Mouse (Mus musculus) forebrain, embryonic 10.5 days (tissue): ENCODE measurements at regions not wholly inside any gene's neighbourhood (a gene's known extent, or its start where the extent isn't known, plus 50 kb on each side); places are given as distances from the start of the nearest gene placed in this dataset.

Experiments
- DNase-seq: peaks from one replicate; pipeline ENCODE4 v3.0.0-alpha.2; 2017; ENCODE audit warnings: low spot score; ENCODE audit errors: extremely low spot score
- H3K27ac ChIP-seq: fragments of 300-500 bp; sonication (generic); 2 replicates; pipeline ENCODE4 v1.5.1; 2016; ENCODE audit warnings: mild to moderate bottlenecking
- H3K27me3 ChIP-seq: fragments of 300-500 bp; sonication (generic); 2 replicates; pipeline ENCODE4 v1.6.1; 2016; ENCODE audit warnings: mild to moderate bottlenecking; ENCODE audit not compliant: poor library complexity, severe bottlenecking
- H3K36me3 ChIP-seq: fragments of 300-500 bp; sonication (generic); replicated peaks from 2 replicates; pipeline ENCODE4 v1.6.1; 2016; ENCODE audit warnings: mild to moderate bottlenecking, moderate library complexity
- H3K4me1 ChIP-seq: fragments of 300-500 bp; sonication (generic); 2 replicates; pipeline ENCODE4 v1.6.1; 2016
- H3K4me3 ChIP-seq: fragments of 300-500 bp; sonication (generic); 2 replicates; pipeline ENCODE4 v1.5.1; 2016; ENCODE audit warnings: mild to moderate bottlenecking, moderate library complexity
- H3K9me3 ChIP-seq: fragments of 300-500 bp; sonication (generic); 2 replicates; pipeline ENCODE4 v1.6.1; 2016; ENCODE audit warnings: mild to moderate bottlenecking, moderate library complexity
- WGBS: fragments of 180-500 bp; shearing (Covaris S2); methylation state at CpG from one replicate; pipeline ENCODE4 v1.1.7; 2016; 5-methylcytosine and 5-hydroxymethylcytosine counted together

DNA sequence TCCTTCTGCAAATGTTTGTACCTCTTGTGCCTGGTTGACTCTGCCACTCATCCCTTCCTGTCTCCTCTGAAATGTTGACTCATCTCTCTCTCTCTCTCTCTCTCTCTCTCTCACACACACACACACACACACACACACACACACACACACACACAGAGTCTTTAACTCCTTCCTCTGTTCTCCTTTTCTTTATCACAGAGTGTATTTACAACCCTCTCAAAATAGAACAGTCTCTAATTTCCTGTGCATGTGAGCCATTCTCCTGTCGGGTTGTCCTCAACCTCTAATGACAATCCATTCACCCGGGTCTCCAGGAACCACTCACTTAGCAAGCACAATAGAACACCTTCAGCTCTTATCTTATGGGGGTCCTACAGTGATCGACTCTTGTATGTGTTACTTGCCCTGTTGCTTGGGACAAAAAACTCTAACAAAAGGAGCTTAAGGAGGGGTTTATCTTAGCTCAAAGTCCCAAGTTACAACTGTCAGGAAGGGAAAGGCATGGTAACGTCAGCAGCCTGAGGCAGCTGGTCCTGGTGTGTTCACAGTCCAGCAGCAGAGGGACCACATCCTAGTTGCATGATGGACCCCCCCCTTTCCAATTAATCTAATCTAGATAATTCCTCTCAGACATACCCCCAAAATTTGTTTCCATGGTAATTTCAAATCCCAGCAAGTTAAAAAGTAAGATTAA lies 163.0 kb downstream of the Mycn start:
- H3K9me3 ChIP-seq = peaks cover 8% of the 10 kb centered on the region; the same call in 1 of the 2 replicates
- H3K4me1 ChIP-seq = peaks cover 36% of the 10 kb centered on the region
- WGBS = 32% methylated on average over 4 of the region's 4 CpGs
- H3K27ac ChIP-seq = peak overlapping the region; percentile 6; the same call in 1 of the 2 replicates
- H3K36me3 ChIP-seq = no peaks in the 10 kb centered on the region
- no peak overlapping the region for H3K4me3 ChIP-seq
- DNase-seq = no peak
- no peaks in the 10 kb centered on the region for H3K27me3 ChIP-seq

DNA sequence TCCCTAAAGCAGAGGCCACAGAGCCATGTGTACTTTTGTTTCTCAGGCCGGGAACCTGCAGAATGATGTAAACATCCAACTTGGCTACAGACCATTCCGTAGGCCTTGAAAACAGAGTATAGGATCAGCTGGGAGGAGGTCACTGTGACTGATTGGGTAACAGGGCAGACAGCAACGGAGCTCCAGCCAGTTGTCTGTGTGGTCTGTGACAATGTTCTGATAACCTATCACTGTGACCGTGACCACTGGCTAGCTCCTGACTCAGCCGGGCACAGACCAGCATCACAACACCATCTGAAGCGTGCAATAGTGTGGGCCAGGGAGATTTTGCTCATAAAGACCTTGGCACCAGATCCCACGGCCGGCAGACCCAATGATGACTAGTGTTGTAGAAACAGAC lies 164.3 kb downstream of the Mycn start:
- Histone ChIP-seq H3K36me3 (no peaks in the 10 kb centered on the region), H3K27me3 (no peaks in the 10 kb centered on the region), H3K9me3 (peaks cover 8% of the 10 kb centered on the region; the same call in 1 of the 2 replicates), H3K4me1 (peaks cover 24% of the 10 kb centered on the region), H3K27ac (peak overlapping the region; percentile 13; the same call in 1 of the 2 replicates), H3K4me3 (no peak overlapping the region)
- DNase-seq = no peak
- WGBS = 87% methylated on average over 8 of the region's 8 CpGs

DNA sequence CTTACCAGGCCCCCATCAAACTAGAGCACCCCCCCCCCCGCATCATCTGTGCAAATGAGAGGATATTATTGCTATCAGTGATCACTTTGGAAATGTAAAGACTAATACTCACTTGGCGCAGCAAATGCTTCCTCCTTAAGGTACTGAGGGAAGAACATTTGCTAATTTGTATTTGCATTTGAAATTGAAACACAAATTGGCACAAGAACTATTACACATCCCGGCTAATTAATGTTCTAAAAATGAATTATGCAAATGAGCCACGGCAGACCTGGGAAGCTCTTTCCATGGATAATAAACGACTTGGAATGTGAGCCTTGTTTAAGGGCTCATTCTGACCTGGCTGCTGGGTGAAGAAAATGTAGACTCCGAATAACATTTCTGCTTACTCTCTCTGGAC lies 164.9 kb downstream of the Mycn start:
- H3K27me3 ChIP-seq = no peaks in the 10 kb centered on the region
- DNase-seq = no peak
- no peaks in the 10 kb centered on the region for H3K36me3 ChIP-seq
- peak overlapping the region; percentile 8; the same call in 1 of the 2 replicates for H3K27ac ChIP-seq
- H3K4me3 ChIP-seq = no peak overlapping the region
- peaks cover 4% of the 10 kb centered on the region; the same call in 1 of the 2 replicates for H3K9me3 ChIP-seq
- H3K4me1 ChIP-seq = peaks cover 24% of the 10 kb centered on the region
- WGBS = 83% methylated on average over 6 of the region's 6 CpGs

DNA sequence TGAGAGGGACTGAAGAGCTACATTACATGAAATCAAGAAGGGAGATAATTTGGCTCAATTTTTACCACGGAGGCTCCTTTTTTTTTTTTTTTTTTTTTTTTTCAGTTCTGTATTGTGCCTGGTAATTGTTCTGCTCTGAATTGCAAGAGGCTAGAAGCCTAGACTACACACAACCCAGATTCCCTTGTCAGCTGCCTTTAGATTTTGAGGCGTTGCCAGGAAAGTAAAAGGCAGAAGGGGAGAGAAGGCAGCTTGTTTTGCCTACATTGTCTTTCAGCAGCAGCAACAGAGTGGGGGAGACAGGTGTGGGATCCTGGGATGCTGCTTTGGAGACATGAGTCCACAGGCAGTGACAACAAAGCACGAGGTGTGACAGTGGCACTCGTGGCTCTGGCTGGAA lies 170.7 kb downstream of the Mycn start:
- WGBS = 72% methylated on average over 4 of the region's 4 CpGs

DNA sequence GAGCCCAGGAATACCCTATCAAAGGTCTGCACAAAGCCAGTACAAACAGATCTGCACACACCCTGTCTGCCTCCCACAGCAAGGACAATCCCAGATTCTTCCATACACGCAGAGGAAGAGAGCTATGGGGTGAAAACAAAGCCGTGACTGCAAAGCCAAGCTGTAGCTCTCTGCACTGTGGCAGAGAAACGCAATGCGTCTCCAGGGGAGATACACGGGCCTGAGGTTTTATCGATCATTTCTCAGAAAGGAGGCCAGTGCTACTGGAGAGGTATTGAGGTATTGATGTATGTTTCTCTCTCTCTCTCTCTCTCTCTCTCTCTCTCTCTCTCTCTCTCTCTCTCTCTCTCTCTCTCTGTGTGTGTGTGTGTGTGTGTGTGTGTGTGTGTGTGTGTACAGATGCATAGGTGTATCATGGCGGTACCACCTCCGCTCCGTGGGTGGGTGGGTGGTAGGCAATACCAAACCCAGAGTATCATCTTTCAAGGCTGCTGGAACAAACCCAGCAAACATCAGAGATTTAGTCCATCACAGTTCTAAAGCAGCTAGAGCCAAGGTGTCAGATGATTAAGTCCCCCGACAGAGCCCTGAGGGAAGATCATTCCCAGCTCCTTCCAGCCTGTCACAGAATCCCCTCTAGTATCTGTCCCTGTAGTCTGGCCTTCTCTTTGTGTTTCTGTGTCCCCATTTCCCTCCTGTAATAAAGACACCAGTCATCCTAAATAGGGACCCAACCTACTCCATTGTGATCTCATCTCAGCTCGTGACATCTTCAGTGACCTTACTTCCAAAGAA lies 175.0 kb downstream of the Mycn start:
- 69% methylated on average over 11 of the region's 11 CpGs for WGBS

More for the DNA sequence above, 170.7 kb downstream of the Mycn start:
- H3K27ac ChIP-seq = 0 out of 2 replicates have a peak overlapping the region, but pooled peaks have one; percentile 57
- H3K36me3 ChIP-seq = no peaks in the 10 kb centered on the region
- no peak overlapping the region for H3K4me3 ChIP-seq
- DNase-seq = no peak
- no peaks in the 10 kb centered on the region for H3K27me3 ChIP-seq
- no peaks in the 10 kb centered on the region for H3K9me3 ChIP-seq
- peaks cover 23% of the 10 kb centered on the region for H3K4me1 ChIP-seq

DNA sequence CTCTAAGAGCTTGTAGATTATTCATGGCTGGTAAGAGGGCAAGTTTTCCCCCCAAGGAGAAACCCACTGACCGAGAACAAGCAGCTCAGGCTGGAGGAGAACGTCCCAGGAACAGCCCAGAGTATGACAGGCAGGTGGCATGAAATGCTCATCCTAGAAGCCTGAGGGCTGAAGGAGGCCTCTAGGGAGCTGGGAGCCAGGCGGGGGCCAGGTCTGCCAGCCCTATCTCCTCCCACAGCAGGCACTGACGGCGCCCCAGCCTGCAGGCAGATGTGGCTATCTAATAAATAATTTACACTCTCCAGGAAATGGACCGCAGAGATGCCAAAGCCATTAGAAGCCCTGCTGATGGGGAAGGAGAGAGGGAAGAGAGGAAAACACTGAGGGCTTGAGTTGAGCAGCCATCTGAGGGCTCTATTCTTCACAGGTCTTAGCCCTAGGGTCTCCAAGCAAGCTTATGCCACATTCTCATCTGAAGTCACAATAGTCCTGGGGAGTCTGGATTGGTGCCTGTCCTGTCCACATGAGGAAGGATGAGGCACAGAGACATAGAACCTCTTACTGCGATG lies 176.1 kb downstream of the Mycn start:
- WGBS = 82% methylated on average over 7 of the region's 7 CpGs
- Histone ChIP-seq H3K4me1 (peaks cover 33% of the 10 kb centered on the region), H3K36me3 (no peaks in the 10 kb centered on the region), H3K4me3 (no peak overlapping the region), H3K9me3 (peaks cover 4% of the 10 kb centered on the region), H3K27ac (peak overlapping the region; percentile 69), H3K27me3 (peaks cover 6% of the 10 kb centered on the region; the same call in 1 of the 2 replicates)
- no peak for DNase-seq

More for the DNA sequence above, 175.0 kb downstream of the Mycn start:
- H3K4me3 ChIP-seq = no peak overlapping the region
- no peaks in the 10 kb centered on the region for H3K9me3 ChIP-seq
- no peak for DNase-seq
- peak overlapping the region; percentile 69 for H3K27ac ChIP-seq
- peaks cover 38% of the 10 kb centered on the region for H3K4me1 ChIP-seq
- H3K36me3 ChIP-seq = no peaks in the 10 kb centered on the region
- H3K27me3 ChIP-seq = peaks cover 6% of the 10 kb centered on the region; the same call in 1 of the 2 replicates

DNA sequence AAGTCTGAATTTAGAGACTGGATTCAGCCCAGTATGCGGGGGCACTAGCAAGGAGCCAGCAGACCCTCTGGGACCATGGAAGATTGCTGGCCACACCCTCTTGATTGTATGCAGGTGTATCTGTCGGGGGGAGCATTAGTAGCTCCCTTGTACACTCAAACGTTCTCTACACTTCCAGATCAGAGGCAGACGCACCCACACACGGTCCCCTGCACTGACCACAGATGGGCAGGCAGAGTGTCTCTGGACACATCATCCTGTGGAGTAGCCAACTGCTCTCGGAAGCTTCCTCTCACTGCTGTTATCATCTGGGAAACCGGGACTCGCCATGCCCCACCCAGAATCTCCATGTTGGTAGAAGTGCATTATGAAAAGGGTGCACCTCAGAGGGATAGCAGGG lies 176.7 kb downstream of the Mycn start:
- Histone ChIP-seq H3K4me1 (peaks cover 33% of the 10 kb centered on the region), H3K36me3 (no peaks in the 10 kb centered on the region), H3K27ac (peak overlapping the region; percentile 69), H3K4me3 (no peak overlapping the region), H3K9me3 (peaks cover 9% of the 10 kb centered on the region), H3K27me3 (peaks cover 6% of the 10 kb centered on the region; the same call in 1 of the 2 replicates)
- 85% methylated on average over 8 of the region's 8 CpGs for WGBS
- no peak for DNase-seq

DNA sequence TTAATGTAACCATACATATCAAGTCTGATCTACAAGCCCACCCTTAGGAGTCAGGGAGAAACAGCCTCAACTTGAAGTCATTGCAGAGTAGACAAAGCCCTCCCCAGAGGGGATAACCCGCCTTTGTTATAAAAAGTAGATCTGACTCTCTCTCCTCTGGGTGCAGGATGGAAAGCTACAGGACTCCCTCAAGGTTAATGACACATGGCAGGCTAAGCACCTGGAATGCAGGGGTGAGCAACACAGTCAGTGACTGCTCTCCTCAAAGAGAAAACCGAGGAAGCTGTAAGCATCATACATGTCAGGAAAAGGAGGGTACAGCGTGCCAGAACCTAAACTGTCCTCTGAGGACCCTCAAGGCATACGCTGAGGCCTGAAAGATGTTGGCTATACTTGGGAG lies 177.1 kb downstream of the Mycn start:
- peak overlapping the region; percentile 69 for H3K27ac ChIP-seq
- H3K9me3 ChIP-seq = peaks cover 9% of the 10 kb centered on the region
- H3K4me3 ChIP-seq = no peak overlapping the region
- WGBS = 87% methylated on average over 4 of the region's 4 CpGs
- no peak for DNase-seq
- H3K27me3 ChIP-seq = peaks cover 6% of the 10 kb centered on the region; the same call in 1 of the 2 replicates
- H3K36me3 ChIP-seq = no peaks in the 10 kb centered on the region
- H3K4me1 ChIP-seq = peaks cover 33% of the 10 kb centered on the region

DNA sequence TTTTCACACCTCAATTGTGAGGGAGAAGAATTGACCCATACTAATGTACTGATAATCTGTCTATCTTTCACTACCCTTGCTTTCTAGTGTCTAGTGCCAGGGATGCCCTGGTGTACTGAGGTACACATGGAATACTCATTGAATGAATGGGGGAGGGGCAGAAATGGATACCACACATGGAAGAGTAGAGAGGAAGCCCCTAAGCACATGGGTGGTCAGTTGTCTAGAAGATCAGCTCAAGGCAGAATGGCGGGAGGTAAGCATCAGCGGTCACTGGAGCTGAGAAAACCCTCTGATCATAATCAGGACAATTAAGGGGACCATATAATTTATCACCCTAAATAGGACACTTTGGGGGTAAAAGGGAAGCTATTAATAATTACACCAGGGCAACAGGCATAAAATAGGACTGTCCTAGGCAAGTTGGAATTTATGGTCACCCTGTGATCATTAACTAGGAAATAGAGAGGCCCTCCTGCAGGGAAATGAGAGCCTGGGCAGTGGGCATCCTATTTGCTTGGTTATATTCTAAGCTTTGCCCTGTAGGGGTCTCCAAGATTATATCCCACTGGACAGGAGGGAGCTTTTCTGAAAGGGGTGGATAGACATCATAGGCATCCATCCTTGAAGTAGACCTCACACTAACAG lies 185.3 kb downstream of the Mycn start:
- DNase-seq = no peak
- H3K27ac ChIP-seq = peak overlapping the region; percentile 60
- peaks cover 9% of the 10 kb centered on the region for H3K9me3 ChIP-seq
- no peaks in the 10 kb centered on the region for H3K36me3 ChIP-seq
- no peak overlapping the region for H3K4me3 ChIP-seq
- H3K27me3 ChIP-seq = no peaks in the 10 kb centered on the region
- peaks cover 41% of the 10 kb centered on the region for H3K4me1 ChIP-seq
- 79% methylated on average over 2 of the region's 2 CpGs for WGBS

DNA sequence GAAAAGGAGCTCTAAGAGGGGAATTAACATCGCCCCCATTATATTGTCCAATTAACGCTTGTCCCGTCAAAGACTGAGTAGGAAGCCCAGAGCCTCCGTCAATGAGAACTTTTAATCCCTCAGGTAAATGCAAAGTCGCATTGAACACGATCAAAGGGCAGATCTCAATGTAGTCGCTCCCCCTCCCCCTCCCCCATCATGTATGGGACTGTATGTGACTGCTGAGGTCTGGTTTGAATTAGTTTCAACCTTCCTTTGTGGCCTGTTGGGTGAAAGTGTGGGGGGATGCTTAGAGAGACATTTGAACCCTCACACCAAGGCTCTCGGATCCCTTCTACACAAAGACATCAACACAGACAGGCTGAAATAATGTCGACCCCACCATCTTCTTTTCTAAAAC lies 187.9 kb downstream of the Mycn start:
- Histone ChIP-seq H3K27me3 (0 out of 2 replicates have a peak, but pooled peaks cover 3% of the 10 kb centered on the region), H3K4me3 (0 out of 2 replicates have a peak overlapping the region, but pooled peaks have one; percentile 0), H3K27ac (peak overlapping the region; percentile 81), H3K9me3 (no peaks in the 10 kb centered on the region), H3K36me3 (no peaks in the 10 kb centered on the region), H3K4me1 (peaks cover 41% of the 10 kb centered on the region)
- DNase-seq = peak; percentile 78
- WGBS = 6% methylated on average over 9 of the region's 9 CpGs

DNA sequence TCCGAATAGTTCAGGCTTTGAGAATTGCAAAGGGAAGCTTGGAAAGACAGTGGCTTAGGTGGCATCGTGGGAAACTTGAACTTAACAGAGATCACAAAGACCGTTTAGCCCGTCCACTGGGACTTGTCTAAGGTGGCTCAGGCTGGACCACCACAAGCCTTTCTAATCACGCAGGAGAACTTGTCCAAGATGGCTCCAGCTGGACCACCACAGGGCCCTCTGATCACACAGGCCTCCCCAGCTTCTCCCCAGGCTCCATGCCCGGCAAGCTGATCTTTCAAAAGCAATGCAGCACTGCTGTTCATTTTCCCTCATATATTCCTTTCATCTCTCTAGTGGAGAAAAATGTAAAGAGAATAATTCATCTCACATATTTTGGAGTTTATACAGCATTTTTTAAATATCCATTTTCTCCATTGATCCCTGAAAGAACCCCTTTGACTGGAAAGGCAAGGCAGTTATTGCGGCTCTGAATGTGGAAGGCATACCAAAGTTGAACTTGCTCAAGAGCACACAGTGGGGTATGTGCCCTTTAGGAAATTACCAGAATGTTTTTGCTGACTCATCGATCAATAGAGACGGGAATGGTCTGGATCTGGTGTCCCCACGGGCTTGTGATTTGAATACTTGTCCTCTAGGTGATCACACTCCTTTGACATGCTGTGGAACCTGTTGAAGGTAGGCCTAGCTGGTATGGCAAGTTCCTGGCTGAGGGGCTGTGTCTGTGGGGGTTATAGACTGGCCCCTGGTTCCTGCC lies 189.9 kb downstream of the Mycn start:
- Histone ChIP-seq H3K9me3 (no peaks in the 10 kb centered on the region), H3K36me3 (no peaks in the 10 kb centered on the region), H3K27me3 (0 out of 2 replicates have a peak, but pooled peaks cover 3% of the 10 kb centered on the region), H3K4me1 (peaks cover 44% of the 10 kb centered on the region), H3K27ac (peak overlapping the region; percentile 72), H3K4me3 (no peak overlapping the region)
- no peak for DNase-seq
- 93% methylated on average over 10 of the region's 10 CpGs for WGBS

DNA sequence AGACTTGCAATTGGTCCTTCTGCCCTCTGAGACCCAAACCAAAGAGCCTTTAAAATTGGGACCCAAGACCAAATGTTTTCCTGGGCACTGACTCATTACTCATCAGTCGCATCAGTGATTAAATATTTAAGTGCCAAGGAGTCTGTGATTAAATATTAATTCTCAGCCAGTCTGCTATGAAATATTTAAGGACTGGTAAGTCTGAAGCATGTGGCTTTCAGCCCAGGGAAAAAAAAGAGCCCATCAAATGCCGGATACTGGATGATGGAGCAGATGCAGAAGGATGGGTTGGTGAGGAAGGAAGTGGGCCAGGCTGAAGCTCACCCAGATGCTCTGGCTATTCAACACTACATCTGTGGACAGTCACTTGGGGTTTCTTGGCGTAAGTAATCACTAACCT lies 192.0 kb downstream of the Mycn start:
- WGBS = 89% methylated on average over 3 of the region's 3 CpGs
- DNase-seq = no peak
- H3K36me3 ChIP-seq = no peaks in the 10 kb centered on the region
- H3K9me3 ChIP-seq = no peaks in the 10 kb centered on the region
- H3K4me3 ChIP-seq = no peak overlapping the region
- peaks cover 31% of the 10 kb centered on the region for H3K4me1 ChIP-seq
- no peak overlapping the region for H3K27ac ChIP-seq
- H3K27me3 ChIP-seq = 0 out of 2 replicates have a peak, but pooled peaks cover 3% of the 10 kb centered on the region
